Mouse (Mus musculus) neural tube, embryonic 15.5 days (tissue): ENCODE results near the gene Ermap. TPM values are rescaled to one million over a fixed set of nuclear protein-coding genes. Genes with fewer than 3 reads are reported as not detected.

Source experiments
- ATAC-seq: fragments of 200-750 bp; cut with Nextera tagmentation; 2 replicates; pipeline ENCODE4 v1.8.0; 2017; ENCODE audit warnings: mild to moderate bottlenecking, moderate TSS enrichment, moderate library complexity; ENCODE audit not compliant: low FRiP score
- H3K27ac ChIP-seq: fragments of 300-500 bp; sonication (generic); replicated peaks from 2 replicates; pipeline ENCODE4 v1.5.1; 2015; ENCODE audit warnings: mild to moderate bottlenecking, inconsistent platforms
- H3K27me3 ChIP-seq: fragments of 300-500 bp; sonication (generic); replicated peaks from 2 replicates; pipeline ENCODE4 v1.6.1; 2015; ENCODE audit warnings: inconsistent platforms
- H3K36me3 ChIP-seq: fragments of 300-500 bp; sonication (generic); 2 replicates; pipeline ENCODE4 v1.6.1; 2015; ENCODE audit warnings: inconsistent platforms
- H3K4me1 ChIP-seq: fragments of 300-500 bp; sonication (generic); 2 replicates; pipeline ENCODE4 v1.6.1; 2015; ENCODE audit warnings: inconsistent platforms
- H3K4me2 ChIP-seq: fragments of 300-500 bp; sonication (generic); 2 replicates; pipeline ENCODE4 v1.6.1; 2015; ENCODE audit warnings: inconsistent platforms, mild to moderate bottlenecking, moderate library complexity
- H3K4me3 ChIP-seq: fragments of 300-500 bp; sonication (generic); replicated peaks from 2 replicates; pipeline ENCODE4 v1.5.1; 2015; ENCODE audit warnings: mild to moderate bottlenecking, inconsistent platforms
- H3K9ac ChIP-seq: fragments of 300-500 bp; sonication (generic); replicated peaks from 2 replicates; pipeline ENCODE4 v1.6.1; 2015; ENCODE audit warnings: mild to moderate bottlenecking, inconsistent platforms
- H3K9me3 ChIP-seq: fragments of 300-500 bp; sonication (generic); replicated peaks from 2 replicates; pipeline ENCODE4 v1.6.1; 2016; ENCODE audit warnings: inconsistent platforms
- WGBS: fragments of 180-500 bp; shearing (Covaris S2); methylation state at CpG from one replicate; pipeline ENCODE4 v1.1.7; 2015; ENCODE audit warnings: mixed read lengths; 5-methylcytosine and 5-hydroxymethylcytosine counted together
- polyA plus RNA-seq: library from polyadenylated mRNA; unstranded; fragments of >200 nt; fragmentation: Nextera tagmentation; extraction: Ambion mirVana; gene quantifications from 2 replicates; pipeline ENCODE4 v1.2.1, GENCODE M21; 2015

The Ermap gene
- polyA plus RNA-seq, 1 experiment from 2014 or later, result 1.2 TPM

DNA sequence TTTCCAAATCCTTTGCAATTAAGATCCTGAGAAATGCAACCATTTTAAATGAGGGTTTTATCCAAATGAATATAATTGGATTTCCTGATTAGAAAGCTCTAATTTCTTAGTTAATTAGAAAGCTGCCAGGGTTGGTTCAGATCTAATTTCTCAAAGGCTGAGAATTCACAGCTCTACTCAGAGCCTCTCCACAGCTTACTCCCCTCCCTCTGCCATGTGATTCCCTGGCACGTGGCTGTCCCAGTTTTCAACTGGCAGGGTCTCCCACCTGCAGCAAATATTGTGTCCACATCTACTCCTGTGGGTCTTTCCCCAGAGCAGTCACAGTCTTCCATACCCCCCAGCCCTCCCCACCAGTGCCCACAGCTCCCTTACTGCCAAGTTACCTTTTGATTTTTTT, 6.3 kb downstream of the Ermap start:
- ATAC-seq, result no peak
- Histone ChIP-seq H3K4me3 (no peak overlapping the region), H3K4me2 (no peak overlapping the region), H3K9ac (no peak overlapping the region), H3K27ac (no peak overlapping the region), H3K36me3 (no peaks in the 10 kb centered on the region), H3K9me3 (no peaks in the 10 kb centered on the region), H3K4me1 (no peaks in the 10 kb centered on the region), H3K27me3 (no peaks in the 10 kb centered on the region)
- 57% methylated on average over 1 of the region's 1 CpGs for WGBS

DNA sequence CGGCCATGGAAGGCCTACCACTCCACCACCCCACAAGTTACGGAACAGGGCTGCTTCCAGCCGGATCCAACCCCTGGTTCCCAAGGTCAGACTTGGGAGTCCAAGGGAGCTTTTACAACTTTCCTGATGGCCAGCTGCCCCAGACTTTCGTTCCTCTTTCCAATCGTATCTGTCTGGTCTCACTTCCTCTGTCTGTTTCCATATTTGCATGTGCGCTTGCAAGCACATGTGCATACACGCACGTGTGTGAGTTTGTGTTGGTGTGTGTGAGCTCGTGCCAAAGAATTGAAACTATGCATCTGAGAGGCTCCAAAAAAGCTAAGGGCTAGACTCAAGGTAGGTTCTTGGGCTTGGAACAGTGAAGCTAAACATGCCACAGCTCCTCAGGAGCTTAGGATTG, 8.4 kb downstream of the Ermap start:
- H3K9ac ChIP-seq, result no peak overlapping the region
- no peak overlapping the region for H3K4me2 ChIP-seq
- no peaks in the 10 kb centered on the region for H3K36me3 ChIP-seq
- no peaks in the 10 kb centered on the region for H3K4me1 ChIP-seq
- H3K4me3 ChIP-seq, result no peak overlapping the region
- ATAC-seq, result no peak
- H3K27me3 ChIP-seq, result no peaks in the 10 kb centered on the region
- 90% methylated on average over 9 of the region's 9 CpGs for WGBS
- H3K27ac ChIP-seq, result no peak overlapping the region
- H3K9me3 ChIP-seq, result no peaks in the 10 kb centered on the region

DNA sequence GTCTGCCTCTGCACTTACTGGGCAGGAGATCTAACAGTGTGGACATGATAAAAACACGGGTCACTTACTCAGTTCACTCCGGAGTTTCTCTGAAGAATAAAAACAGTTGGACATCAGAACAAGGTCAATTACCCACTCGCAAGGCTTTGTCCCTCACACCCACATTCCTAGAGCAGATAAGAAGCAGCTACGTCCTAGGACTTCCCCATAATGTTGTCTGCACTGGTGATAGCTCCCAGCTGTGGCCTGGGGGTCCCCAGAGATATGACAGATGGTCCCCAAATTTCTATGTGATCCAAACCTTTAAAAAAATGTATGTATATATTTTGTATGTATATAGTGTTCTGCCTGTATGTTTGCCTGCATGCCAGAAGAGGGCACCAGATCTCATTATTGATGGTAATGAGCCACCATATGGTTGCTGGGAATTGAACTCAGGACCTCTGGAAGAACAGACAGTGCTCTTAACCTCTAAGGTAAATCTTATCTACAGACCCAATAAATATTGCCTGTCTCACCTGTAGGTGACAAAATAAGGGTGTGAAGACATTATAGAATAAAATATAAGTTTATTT, 9.6 kb downstream of the Ermap start:
- Histone ChIP-seq H3K9ac (no peak overlapping the region), H3K27me3 (no peaks in the 10 kb centered on the region), H3K9me3 (no peaks in the 10 kb centered on the region), H3K4me3 (no peak overlapping the region), H3K4me2 (no peak overlapping the region), H3K36me3 (no peaks in the 10 kb centered on the region), H3K27ac (no peak overlapping the region), H3K4me1 (no peaks in the 10 kb centered on the region)
- no peak for ATAC-seq
- WGBS, result 56% methylated on average over 4 of the region's 4 CpGs

DNA sequence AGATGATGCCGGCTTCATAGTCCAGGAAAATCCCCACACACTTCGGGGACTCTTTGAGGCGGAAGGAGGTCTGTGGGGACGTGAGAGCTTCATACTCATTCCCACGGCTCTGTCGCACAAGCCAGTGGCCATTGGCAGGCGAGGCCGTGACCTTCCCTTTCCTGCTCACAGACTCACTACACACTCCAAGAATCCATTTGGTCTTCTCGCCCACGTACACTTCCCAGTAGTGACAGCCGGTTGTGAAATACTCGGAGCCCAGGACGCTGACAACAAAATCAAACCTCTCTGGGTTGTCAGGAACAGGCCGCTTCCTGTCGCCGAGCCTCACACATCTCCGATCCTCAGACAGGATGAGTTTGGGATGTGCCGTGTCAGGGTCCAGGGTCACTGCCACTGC, 11.5 kb downstream of the Ermap start:
- H3K4me3 ChIP-seq, result no peak overlapping the region

DNA sequence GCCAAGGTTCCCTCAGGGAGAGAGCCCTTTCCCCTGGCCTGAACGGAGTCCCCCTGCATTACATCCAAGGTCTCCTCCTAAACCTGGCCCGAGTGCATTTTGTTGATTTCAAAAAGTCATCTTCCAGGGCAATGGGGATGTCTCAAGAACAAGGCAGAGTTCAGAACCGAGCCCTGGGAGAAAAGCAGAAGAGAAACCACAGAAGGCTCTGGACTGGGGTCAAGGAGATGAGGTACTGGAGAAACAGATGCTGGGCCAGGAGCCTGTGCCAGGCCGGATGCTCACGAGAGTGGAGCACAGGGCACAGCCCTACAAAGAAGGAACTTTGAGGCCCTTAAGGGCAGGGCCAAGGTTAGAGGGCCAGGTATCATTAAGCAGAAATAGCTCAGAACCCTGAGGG, 12.1 kb downstream of the Ermap start:
- H3K9ac ChIP-seq, result no peak overlapping the region
- H3K27ac ChIP-seq, result no peak overlapping the region
- WGBS, result 78% methylated on average over 5 of the region's 5 CpGs
- peaks cover 7% of the 10 kb centered on the region for H3K4me1 ChIP-seq
- no peak overlapping the region for H3K4me2 ChIP-seq
- H3K27me3 ChIP-seq, result no peaks in the 10 kb centered on the region
- no peak for ATAC-seq
- H3K9me3 ChIP-seq, result no peaks in the 10 kb centered on the region
- no peaks in the 10 kb centered on the region for H3K36me3 ChIP-seq
- H3K4me3 ChIP-seq, result no peak overlapping the region

More for the DNA sequence above, 11.5 kb downstream of the Ermap start:
- ATAC-seq, result no peak
- Histone ChIP-seq H3K27me3 (no peaks in the 10 kb centered on the region), H3K9ac (no peak overlapping the region), H3K27ac (no peak overlapping the region), H3K4me1 (peaks cover under 1% of the 10 kb centered on the region), H3K4me2 (no peak overlapping the region), H3K36me3 (no peaks in the 10 kb centered on the region), H3K9me3 (no peaks in the 10 kb centered on the region)
- 75% methylated on average over 18 of the region's 18 CpGs for WGBS

DNA sequence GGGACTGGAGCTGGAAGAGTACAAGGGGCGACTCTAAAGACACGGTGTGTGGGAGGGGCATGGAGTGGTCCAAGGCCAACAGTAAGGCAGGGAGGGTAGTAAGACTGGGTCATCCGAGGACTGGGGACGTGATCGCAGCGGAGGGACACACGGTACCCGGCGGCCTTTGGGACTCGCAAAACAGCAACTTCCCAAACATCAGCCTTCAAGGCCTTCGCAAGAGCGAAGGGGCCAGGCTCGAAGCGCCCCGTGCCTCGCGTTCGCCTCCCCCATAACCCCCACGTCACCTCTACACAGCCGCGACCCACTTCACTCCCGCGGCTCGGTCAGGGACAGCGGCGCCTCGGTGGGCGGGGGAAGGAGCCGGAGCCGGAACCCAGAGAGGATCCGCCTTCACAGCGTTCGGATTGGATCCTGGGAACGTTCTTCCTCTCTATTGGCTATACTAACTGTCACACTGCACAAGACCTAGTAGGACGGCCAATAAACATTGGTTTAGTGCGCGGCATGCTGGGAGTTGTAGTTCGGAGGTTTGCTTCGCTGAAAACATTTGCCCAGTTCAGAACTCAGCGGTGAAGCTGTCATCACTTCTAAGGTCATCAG, 15.9 kb downstream of the Ermap start, which contains the start of gene Zfp691:
Gene Zfp691 (minus strand): TSS at position 345 of the 603 bp plus-strand sequence.
- H3K27ac ChIP-seq, result peak within 1 kb of the TSS; percentile 80
- peak within 1 kb of the TSS; percentile 87 for H3K9ac ChIP-seq
- no peaks in the 10 kb centered on the region for H3K9me3 ChIP-seq
- ATAC-seq, result peak; percentile 100
- H3K27me3 ChIP-seq, result no peaks in the 10 kb centered on the region
- H3K4me2 ChIP-seq, result peak within 1 kb of the TSS; percentile 80
- peak within 1 kb of the TSS; percentile 83 for H3K4me3 ChIP-seq
- H3K4me1 ChIP-seq, result peaks cover 16% of the 10 kb centered on the region
- H3K36me3 ChIP-seq, result peaks cover 15% of the 10 kb centered on the region
- under 1% methylated on average over 40 of the region's 40 CpGs for WGBS

DNA sequence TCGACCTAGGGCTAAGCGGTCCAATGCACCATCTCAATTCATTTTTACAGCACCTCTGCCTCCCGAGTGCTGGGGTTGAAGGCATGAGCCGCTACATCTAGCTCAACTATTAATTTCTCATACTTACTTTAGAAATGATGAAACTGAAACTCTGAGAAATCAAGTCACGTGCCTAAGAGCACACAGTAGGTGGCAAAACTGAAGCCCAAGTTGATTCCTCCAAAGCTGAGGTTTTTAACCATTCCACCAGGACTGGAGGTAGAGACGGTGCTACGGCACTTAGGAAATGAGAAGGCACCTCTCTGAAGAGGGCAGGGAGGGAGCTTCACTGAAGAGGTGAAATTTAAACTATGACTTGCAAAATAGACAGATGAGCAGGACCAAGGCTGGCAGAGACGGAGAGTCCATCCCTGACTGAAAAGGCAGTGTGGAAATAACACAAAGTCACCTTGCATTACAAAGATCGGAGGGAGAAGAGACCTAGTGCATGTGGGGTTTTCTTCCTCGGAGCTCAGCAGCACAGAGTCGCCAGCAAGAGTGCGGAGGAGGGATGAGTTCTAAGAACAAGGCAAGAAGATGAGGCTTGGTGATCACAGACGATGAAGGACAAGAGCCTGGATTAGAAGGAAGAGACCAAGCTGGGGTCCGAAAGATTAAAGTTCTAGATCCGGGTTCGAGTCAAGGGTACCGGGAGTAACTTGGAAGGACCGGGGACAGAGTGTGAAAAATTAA, 16.7 kb downstream of the Ermap start:
- Histone ChIP-seq H3K9me3 (no peaks in the 10 kb centered on the region), H3K27ac (peak overlapping the region; percentile 80), H3K9ac (peak overlapping the region; percentile 87), H3K4me1 (peaks cover 16% of the 10 kb centered on the region), H3K4me2 (peak overlapping the region; percentile 80), H3K27me3 (no peaks in the 10 kb centered on the region), H3K4me3 (peak overlapping the region; percentile 83), H3K36me3 (peaks cover 19% of the 10 kb centered on the region)
- WGBS, result 39% methylated on average over 18 of the region's 18 CpGs
- ATAC-seq, result no peak

DNA sequence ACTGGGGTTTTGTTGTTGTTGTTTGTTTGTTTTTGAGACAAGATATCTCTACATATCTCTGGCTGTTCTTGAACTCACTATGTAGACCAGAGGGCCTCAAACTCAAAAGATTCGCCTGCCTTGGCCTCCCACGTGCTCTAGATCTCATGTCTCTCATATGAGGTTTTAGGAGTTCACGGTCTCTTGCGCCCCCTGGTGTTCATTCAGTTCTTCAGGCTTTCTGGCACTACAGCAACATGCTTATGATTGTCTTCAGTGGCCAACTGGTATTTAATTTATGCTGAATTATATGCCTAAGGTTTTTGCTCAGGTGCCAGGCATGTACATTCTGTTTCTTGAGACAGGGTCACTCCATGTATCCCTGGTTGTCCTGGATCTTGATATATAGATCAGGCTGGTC, 22.1 kb downstream of the Ermap start:
- Histone ChIP-seq H3K4me2 (no peak overlapping the region), H3K36me3 (peaks cover 19% of the 10 kb centered on the region), H3K9me3 (no peaks in the 10 kb centered on the region), H3K27me3 (no peaks in the 10 kb centered on the region), H3K9ac (no peak overlapping the region), H3K4me3 (no peak overlapping the region), H3K27ac (no peak overlapping the region), H3K4me1 (peaks cover 9% of the 10 kb centered on the region)
- ATAC-seq, result no peak; the same call in 1 of the 2 replicates
- 4% methylated on average over 4 of the region's 4 CpGs for WGBS

DNA sequence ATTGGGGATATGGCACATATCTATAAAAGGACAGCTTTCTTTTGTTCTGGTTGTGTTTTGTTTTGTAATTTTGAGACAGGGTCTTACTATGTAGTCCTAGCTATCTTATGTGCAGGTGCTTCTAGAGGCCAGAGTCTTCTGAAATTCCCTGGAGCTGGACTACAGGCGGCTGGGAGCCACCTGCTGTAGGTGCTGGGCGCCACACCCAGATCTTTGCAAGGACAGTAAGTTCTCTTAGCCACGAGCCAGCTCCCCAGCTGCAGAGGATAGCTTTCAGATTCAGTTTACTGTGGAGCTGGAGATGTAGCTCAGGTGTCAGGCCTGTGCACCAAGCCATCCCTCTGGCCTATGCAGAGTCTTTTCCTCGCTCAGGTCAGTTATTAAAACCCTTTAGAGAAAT, 22.7 kb downstream of the Ermap start:
- whole genome bisulfite sequencing, result 95% methylated on average over 4 of the region's 4 CpGs
- H3K36me3 ChIP-seq, result peaks cover 19% of the 10 kb centered on the region

DNA sequence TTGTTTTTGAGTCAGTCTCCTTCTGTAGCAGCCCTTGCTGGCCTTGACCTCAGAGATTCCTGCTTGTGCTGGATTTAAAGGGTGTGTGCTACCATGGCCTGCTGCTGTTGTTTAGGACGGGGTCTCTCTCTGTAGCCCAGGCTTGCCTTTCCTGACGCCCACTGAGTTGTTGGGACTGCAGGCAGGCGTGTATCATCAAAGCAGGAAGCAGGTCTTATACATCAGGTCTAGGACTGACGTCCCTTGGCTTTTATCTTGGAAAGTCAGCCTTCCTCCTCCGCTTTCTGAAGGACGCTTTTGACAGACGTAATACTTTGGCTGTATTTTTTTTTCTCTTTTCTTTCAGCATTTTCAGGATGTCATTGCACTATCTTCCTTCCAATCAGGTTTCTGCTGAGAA, 23.9 kb downstream of the Ermap start:
- H3K36me3 ChIP-seq, result peaks cover 19% of the 10 kb centered on the region
- no peaks in the 10 kb centered on the region for H3K9me3 ChIP-seq
- no peak overlapping the region for H3K4me3 ChIP-seq
- no peak for ATAC-seq
- H3K9ac ChIP-seq, result no peak overlapping the region
- H3K4me1 ChIP-seq, result no peaks in the 10 kb centered on the region
- no peak overlapping the region for H3K4me2 ChIP-seq
- 79% methylated on average over 7 of the region's 7 CpGs for WGBS
- no peak overlapping the region for H3K27ac ChIP-seq
- H3K27me3 ChIP-seq, result no peaks in the 10 kb centered on the region

More for the DNA sequence above, 22.7 kb downstream of the Ermap start:
- no peak overlapping the region for H3K4me3 ChIP-seq
- peaks cover 3% of the 10 kb centered on the region for H3K4me1 ChIP-seq
- no peak overlapping the region for H3K27ac ChIP-seq
- H3K9ac ChIP-seq, result no peak overlapping the region
- ATAC-seq, result no peak
- H3K4me2 ChIP-seq, result no peak overlapping the region
- H3K27me3 ChIP-seq, result no peaks in the 10 kb centered on the region
- no peaks in the 10 kb centered on the region for H3K9me3 ChIP-seq

DNA sequence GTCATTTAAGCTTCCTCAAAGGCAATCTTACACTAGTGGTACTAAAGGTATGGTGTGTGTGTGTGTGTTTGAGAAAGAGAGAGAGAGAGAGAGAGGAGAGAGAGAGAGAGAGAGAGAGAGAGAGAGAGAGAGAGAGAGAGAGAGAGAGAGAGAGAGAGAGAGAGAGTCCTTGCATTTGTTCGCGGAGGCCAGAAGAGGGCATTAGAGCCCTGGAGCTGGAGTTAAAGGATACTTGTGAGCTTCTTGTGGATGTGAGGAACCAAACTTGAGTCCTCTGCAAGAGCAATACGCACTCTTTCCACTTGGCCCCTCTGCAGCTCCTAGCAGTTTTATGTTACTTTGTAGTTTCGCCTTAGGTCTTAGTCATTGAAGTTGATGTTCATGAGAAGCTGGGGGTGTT, 26.8 kb downstream of the Ermap start:
- no peak for ATAC-seq
- no peaks in the 10 kb centered on the region for H3K4me1 ChIP-seq
- 76% methylated on average over 4 of the region's 4 CpGs for WGBS
- no peak overlapping the region for H3K4me3 ChIP-seq
- H3K27me3 ChIP-seq, result no peaks in the 10 kb centered on the region
- no peaks in the 10 kb centered on the region for H3K9me3 ChIP-seq
- no peak overlapping the region for H3K4me2 ChIP-seq
- H3K9ac ChIP-seq, result no peak overlapping the region
- no peak overlapping the region for H3K27ac ChIP-seq
- H3K36me3 ChIP-seq, result no peaks in the 10 kb centered on the region

DNA sequence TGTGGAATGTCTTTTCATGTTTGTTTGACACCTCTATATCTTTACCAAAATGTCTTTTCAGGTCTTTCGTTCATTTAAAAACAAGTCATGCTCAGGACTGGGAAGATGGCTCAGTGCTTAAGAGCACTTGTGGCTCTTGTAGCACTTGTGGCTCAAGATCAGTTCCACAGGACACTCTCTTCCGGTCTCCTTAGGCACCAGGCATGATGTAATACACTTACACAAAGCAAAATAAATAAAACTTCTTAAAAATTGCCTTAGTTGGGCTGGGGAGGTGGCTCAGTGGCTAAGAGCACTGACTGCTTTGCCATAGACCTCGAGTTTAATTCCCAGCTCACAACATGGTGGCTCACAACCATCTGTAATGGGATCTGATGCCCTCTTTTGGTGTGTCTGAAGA, 28.5 kb downstream of the Ermap start:
- no peaks in the 10 kb centered on the region for H3K4me1 ChIP-seq
- no peak overlapping the region for H3K9ac ChIP-seq
- ATAC-seq, result no peak
- no peak overlapping the region for H3K27ac ChIP-seq
- no peak overlapping the region for H3K4me2 ChIP-seq
- H3K27me3 ChIP-seq, result no peaks in the 10 kb centered on the region
- H3K9me3 ChIP-seq, result no peaks in the 10 kb centered on the region
- no peaks in the 10 kb centered on the region for H3K36me3 ChIP-seq
- WGBS, result 72% methylated on average over 3 of the region's 3 CpGs
- no peak overlapping the region for H3K4me3 ChIP-seq
